Mouse (Mus musculus): ENCODE results near the gene Meox1.

Meox1 gene

DNA sequence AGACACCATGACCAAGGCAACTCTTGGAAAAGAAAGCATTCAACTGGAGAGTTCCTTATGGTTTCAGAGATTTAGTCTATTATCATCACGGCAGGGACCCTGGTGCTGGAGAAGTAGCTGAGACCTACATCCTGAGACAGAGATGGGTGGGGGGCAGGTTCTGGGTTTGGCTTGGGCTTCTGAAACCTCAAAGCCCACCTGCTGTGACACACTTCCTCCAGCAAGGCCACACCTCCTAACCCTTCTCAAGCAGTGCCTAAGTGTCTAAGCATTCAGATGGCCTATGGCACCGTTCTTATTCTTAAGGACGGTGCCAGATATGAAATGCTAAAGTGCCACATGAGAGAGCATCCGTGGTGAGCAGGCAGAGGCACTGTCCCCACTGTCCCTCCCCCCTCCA, 4.2 kb upstream of the Meox1 start:
- DNase-seq (ENCODE audit: low read depth, low spot score), result no peak

- no peak for DNase-seq (ENCODE audit: low read depth, low spot score)
These were observed 2.6 kb upstream of the Meox1 start for GRCm38 (mm10) chr11:101896546-101897361.

DNA sequence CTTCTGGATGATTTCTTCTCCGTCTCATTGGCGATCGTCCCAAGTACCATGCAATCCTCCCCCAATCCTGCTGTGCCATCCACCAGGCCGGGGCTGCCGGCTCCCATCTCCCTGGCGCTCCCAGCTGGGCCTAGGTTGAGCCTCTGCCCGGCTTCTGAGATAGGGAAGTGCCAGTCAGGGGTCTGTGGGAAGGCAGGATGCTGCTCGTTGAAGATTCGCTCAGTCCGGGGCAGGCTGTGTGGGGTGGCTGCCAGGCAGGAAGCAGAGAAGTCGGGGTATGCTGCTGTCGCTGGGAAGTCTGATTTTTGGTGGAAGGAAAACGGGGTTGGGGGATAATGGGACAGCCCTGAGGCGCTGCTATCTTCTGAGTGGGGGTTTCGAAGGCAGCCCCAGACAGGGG, 614 bp downstream of the Meox1 start:
- no peak for DNase-seq (ENCODE audit: low read depth, low spot score)

DNA sequence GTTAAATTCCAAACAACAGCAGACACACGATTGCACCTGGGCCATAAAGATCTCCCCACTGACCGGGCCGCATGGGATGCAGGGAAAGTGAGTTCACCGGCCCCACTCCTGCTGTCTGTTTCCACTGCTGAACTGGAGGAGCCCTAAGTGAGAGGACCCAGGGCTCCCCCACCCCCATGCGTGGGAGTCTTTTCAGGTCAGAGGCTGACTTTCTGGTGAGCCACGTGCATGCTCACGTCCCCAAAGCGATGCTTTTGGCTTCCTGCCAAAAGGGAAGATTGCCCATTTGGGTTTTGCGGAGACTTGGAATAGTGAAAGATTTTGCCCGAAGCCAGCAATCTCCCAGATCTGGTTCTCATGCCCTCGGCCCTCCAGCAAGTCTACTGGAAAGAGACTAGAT, 2.7 kb downstream of the Meox1 start:
- no peak for DNase-seq (ENCODE audit: low read depth, low spot score)

DNA sequence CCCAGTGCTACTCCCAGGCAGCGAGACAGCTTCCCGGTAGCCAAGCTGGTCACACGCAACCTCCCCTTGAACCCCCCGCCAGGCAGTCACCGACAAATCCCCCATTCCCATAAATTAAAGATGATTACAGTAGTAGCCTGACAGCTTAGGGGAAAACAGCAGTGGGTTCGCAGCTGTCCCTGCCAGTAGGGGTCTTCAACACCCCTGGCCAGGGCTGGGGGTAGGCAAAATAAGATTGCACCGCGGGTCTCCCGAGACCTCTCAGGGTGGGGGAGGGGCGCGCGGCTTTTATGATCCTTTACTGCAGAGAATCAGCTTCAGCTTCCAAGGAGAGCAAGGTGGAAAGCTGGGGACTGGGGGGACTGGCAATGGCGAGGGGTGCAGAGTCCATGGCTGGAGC, 4.4 kb downstream of the Meox1 start:
- no peak for DNase-seq (ENCODE audit: low read depth, low spot score)

DNA sequence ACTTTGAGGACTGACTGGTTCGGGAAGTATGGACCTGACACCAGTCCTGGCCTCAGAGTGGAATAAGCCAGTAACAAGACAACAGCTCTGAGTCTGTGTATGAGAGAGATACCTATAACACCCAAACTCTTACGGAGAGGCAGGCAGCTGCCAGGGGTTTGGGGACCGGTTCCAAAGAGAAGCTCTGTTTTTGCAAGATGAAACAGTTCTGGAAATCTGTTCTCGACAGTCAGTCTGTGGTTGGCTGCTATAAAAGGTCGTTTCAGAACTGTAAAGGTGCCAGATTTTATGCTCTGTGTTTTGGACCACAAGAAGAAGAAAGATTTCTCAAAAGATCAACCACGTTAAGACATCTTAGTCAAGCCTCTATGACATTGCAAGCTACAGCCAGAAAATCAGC, 5.4 kb downstream of the Meox1 start:
- no peak for DNase-seq (ENCODE audit: low read depth, low spot score)

- no peak for DNase-seq (ENCODE audit: low read depth, low spot score)
These were observed 7.7 kb downstream of the Meox1 start for GRCm38 (mm10) chr11:101886436-101886835.

- DNase-seq (ENCODE audit: low read depth, low spot score), result no peak
These were observed 8.3 kb downstream of the Meox1 start for GRCm38 (mm10) chr11:101885881-101886319.

DNA sequence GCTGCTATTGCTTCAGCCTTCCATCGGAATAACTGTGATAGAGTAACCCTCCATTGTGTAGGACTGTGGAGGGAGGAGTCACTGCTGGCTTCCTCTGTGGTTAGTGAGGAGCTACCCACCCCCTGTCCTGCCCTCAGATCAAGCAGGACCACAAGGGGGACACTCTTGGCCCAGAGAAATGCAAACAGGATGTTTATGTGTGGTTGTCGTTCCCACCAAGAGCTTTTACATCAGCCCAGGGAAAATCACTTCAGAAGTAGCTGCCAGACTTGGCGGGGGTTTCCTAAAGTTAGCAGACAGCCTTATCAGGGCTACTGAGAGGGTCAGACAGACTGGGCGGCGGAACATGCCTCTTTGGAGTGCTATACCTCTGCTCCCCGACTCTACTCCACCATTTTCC, 8.9 kb downstream of the Meox1 start:
- no peak for DNase-seq (ENCODE audit: low read depth, low spot score)

DNA sequence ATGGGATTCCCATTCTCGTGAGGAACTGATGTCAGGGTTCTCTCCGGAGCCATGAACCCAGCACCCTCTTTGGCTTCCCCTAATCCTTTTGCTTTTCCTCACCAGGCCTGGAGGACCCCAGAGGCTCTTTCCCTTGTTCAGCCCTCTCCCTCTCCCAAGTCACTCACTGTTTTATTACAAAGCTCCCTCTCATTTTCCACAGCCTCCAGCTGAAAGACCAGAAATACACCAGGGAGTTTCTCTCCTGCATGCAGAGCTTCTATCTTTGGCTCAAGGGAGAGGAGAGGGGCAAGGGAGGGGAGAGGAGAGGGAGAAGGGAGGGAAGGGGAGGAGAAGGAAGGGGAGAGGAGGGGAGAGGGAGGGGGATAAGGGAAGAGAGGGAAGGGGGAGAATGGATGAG, 10.3 kb downstream of the Meox1 start:
- no peak for DNase-seq (ENCODE audit: low read depth, low spot score)

- DNase-seq (ENCODE audit: low read depth, low spot score), result no peak
These were observed 11.5 kb downstream of the Meox1 start for GRCm38 (mm10) chr11:101882500-101883290.

- no peak for DNase-seq (ENCODE audit: low read depth, low spot score)
These were observed 12.5 kb downstream of the Meox1 start for GRCm38 (mm10) chr11:101881604-101882071.

DNA sequence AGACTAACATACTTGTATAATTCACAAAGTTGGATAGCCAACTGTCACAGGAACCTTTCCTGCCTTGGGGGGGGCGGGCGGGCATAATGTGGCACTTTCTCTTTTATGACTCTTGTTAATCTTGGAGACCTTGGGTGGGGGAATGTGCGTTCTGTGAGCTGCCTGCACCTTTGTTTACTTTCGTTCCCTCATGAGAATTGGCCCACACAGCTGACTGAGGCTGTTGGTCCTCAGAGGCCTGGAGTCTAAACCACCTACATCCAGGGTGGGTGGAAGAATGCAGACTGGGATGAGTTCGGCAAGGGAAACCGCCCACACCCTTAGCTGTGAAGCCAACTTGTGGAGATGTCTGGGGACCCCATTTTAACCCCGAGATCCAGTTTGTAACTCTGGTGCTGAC, 13.0 kb downstream of the Meox1 start:
- DNase-seq (ENCODE audit: low read depth, low spot score), result no peak

- no peak for DNase-seq (ENCODE audit: low read depth, low spot score)
These were observed 14.5 kb downstream of the Meox1 start for GRCm38 (mm10) chr11:101879672-101880071.

GRCm38 (mm10) chr11:101878696-101879095, 15.5 kb downstream of the Meox1 start:
- no peak for DNase-seq (ENCODE audit: low read depth, low spot score)

DNA sequence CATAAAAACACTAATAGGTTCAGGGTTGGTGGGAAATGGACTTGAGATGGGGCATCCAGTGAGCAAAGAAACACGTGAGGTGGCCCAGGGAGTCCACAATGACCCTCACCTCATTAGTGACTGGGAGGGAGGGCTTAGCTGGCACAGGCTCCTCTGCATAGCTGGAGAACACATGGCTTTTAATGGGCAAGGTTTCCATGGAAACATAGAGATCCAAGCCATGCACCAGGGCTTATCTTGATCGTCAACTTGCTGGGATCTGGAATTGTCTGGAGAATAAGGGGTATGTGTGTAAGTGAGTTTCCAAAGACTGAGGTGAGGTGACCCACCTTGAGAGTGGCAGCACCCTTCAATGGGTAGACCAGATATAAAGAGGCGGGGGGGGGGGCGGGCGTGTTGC, 19.2 kb downstream of the Meox1 start:
- no peak for DNase-seq (ENCODE audit: low read depth, low spot score)

- no peak for DNase-seq (ENCODE audit: low read depth, low spot score)
These were observed 20.3 kb downstream of the Meox1 start for GRCm38 (mm10) chr11:101873909-101874308.

- no peak for DNase-seq (ENCODE audit: low read depth, low spot score)
These were observed 22.7 kb downstream of the Meox1 start for GRCm38 (mm10) chr11:101871435-101871834.

- DNase-seq (ENCODE audit: low read depth, low spot score), result no peak
These were observed 24.0 kb downstream of the Meox1 start for GRCm38 (mm10) chr11:101870067-101870765.

DNA sequence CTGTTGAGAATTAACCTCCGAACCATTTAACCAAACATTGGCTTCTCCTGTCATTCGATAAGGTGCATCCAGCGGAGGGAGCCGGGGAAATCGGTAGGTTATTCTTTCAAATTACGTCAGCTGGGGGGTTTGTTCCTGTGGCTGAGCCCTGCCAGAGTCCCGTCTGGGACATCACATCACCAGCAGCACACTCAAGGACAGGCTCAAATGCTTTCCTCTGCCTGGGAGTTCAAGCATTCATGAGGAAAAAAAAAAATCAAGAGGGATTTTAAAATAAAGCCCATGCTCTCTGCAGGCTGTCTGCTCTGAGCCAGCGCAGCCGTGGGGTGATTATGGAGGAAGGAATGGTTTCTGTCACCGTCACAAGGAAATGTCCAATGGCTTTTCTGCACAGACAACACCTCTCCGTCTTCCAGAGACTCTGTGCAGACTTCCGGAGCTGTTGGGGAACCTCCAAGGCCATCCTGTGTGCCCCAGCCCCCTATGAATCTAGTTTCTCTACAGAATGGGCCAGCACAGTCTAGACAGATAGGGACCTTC, 26.6 kb downstream of the Meox1 start:
- DNase-seq (ENCODE audit: low read depth, low spot score), result no peak

DNA sequence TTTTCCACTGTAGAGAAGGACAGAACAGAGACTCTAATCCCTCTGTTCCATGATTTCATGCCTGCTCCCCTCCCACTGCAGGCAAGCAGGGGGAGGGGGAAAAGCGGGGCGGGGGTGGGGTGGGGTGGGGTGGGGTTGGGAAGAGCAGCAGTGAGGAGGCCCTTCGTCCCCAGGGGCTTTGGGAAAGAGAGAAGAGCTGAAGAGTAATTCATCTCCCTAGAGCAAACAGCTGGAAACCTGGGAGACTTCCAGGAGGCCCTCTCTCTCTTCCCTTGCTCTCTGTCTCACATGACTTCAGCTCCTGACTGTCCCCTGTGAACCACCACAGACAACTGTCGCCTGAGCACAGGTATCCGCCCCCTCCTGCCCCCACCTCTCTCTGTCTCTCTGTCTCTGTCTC, 35.4 kb downstream of the Meox1 start:
- DNase-seq (ENCODE audit: low read depth, low spot score), result no peak
